ENCODE assay signal across 11 mouse cellular contexts in genomic region chr3:32471098-32471497, GRCm38 (mm10). TPM values are rescaled to one million over a fixed set of nuclear protein-coding genes. Genes with fewer than 3 reads are reported as not detected.
DNase-seq lines count a peak whose midpoint lies in the region; ATAC-seq lines count a peak whose summit lies in the region.
"Had no signal": no experiment of that assay in that cellular context is flagged by ENCODE, and none has a peak within 500 bp of the region (broad histone marks: within the 10 kb centered on the region; RNA-seq: fewer than 3 reads in every experiment).

No protein-coding gene starts in this region.

- no peak overlapping the region for H3K27ac ChIP-seq in forebrain, embryonic 10.5 days
- H3K27ac ChIP-seq in forebrain, embryonic 12.5 days = no peak overlapping the region
- no peak overlapping the region for H3K27ac ChIP-seq in neural tube, embryonic 14.5 days (ENCODE audit: low read depth, low read length)
- H3K27ac ChIP-seq in limb, embryonic 13.5 days = peak overlapping the region; percentile 55; the same call in 1 of the 2 replicates
- H3K27ac ChIP-seq: liver, embryonic 13.5 days had no signal

- no peaks in the 10 kb centered on the region for H3K4me1 ChIP-seq in forebrain, embryonic 10.5 days
- no peaks in the 10 kb centered on the region; the same call in 1 of the 2 replicates for H3K4me1 ChIP-seq in forebrain, embryonic 12.5 days
- no peaks in the 10 kb centered on the region for H3K4me1 ChIP-seq in neural tube, embryonic 14.5 days (ENCODE audit: control insufficient read depth, insufficient read depth, low read length)
- H3K4me1 ChIP-seq in limb, embryonic 13.5 days = peaks cover 34% of the 10 kb centered on the region
- H3K4me1 ChIP-seq: liver, embryonic 13.5 days had no signal

- WGBS in forebrain, embryonic 10.5 days = 89% methylated on average over 6 of the region's 6 CpGs
- 90% methylated on average over 6 of the region's 6 CpGs for WGBS in forebrain, embryonic 12.5 days
- 77% methylated on average over 6 of the region's 6 CpGs for WGBS in neural tube, embryonic 14.5 days
- WGBS in limb, embryonic 13.5 days = 32% methylated on average over 6 of the region's 6 CpGs

- peak; percentile 0 for DNase-seq in forebrain, embryonic 10.5 days (ENCODE audit: extremely low spot score, low spot score)
- no peak for DNase-seq in neural tube, embryonic 10.5 days (ENCODE audit: extremely low spot score, low spot score)
- DNase-seq in spleen, adult 12 weeks (ENCODE audit: low spot score) = no peak
- DNase-seq: heart, postnatal 36 days; liver, embryonic 13.5 days had no signal

- no peak overlapping the region for H3K4me3 ChIP-seq in forebrain, embryonic 10.5 days
- no peak overlapping the region for H3K4me3 ChIP-seq in forebrain, embryonic 12.5 days (replicated peaks)
- H3K4me3 ChIP-seq in neural tube, embryonic 14.5 days (ENCODE audit: low read depth, low read length) = no peak overlapping the region
- no peak overlapping the region for H3K4me3 ChIP-seq in limb, embryonic 13.5 days
- H3K4me3 ChIP-seq: liver, embryonic 13.5 days had no signal

- no peak overlapping the region for H3K4me2 ChIP-seq in forebrain, embryonic 12.5 days
- no peak overlapping the region for H3K4me2 ChIP-seq in neural tube, embryonic 14.5 days (ENCODE audit: low read depth, low read length)
- H3K4me2 ChIP-seq in limb, embryonic 13.5 days (replicated peaks) = no peak overlapping the region
- H3K4me2 ChIP-seq: liver, embryonic 13.5 days had no signal

- no peak overlapping the region for H3K9ac ChIP-seq in forebrain, embryonic 12.5 days
- no peak overlapping the region for H3K9ac ChIP-seq in neural tube, embryonic 14.5 days (replicated peaks; ENCODE audit: low read depth, low read length)
- no peak overlapping the region for H3K9ac ChIP-seq in limb, embryonic 13.5 days
- H3K9ac ChIP-seq: liver, embryonic 13.5 days had no signal

- H3K9me3 ChIP-seq in forebrain, embryonic 10.5 days = no peaks in the 10 kb centered on the region
- H3K9me3 ChIP-seq in forebrain, embryonic 12.5 days = no peaks in the 10 kb centered on the region
- no peaks in the 10 kb centered on the region for H3K9me3 ChIP-seq in neural tube, embryonic 14.5 days (ENCODE audit: control insufficient read depth, low read length)
- H3K9me3 ChIP-seq in limb, embryonic 13.5 days = no peaks in the 10 kb centered on the region
- H3K9me3 ChIP-seq: liver, embryonic 13.5 days had no signal

- H3K27me3 ChIP-seq in forebrain, embryonic 10.5 days (ENCODE audit: poor library complexity, severe bottlenecking) = no peaks in the 10 kb centered on the region
- no peaks in the 10 kb centered on the region for H3K27me3 ChIP-seq in forebrain, embryonic 12.5 days
- no peaks in the 10 kb centered on the region for H3K27me3 ChIP-seq in neural tube, embryonic 14.5 days (ENCODE audit: control insufficient read depth, insufficient read depth, low read length)
- H3K27me3 ChIP-seq in limb, embryonic 13.5 days = no peaks in the 10 kb centered on the region
- H3K27me3 ChIP-seq: liver, embryonic 13.5 days had no signal

- no peaks in the 10 kb centered on the region for H3K36me3 ChIP-seq in forebrain, embryonic 10.5 days (replicated peaks)
- no peaks in the 10 kb centered on the region for H3K36me3 ChIP-seq in forebrain, embryonic 12.5 days (replicated peaks)
- no peaks in the 10 kb centered on the region for H3K36me3 ChIP-seq in neural tube, embryonic 14.5 days (ENCODE audit: control insufficient read depth, insufficient read depth, low read length)
- 0 out of 2 replicates have a peak, but pooled peaks cover 12% of the 10 kb centered on the region for H3K36me3 ChIP-seq in limb, embryonic 13.5 days
- H3K36me3 ChIP-seq: liver, embryonic 13.5 days had no signal

- ATAC-seq in forebrain, embryonic 12.5 days (ENCODE audit: low FRiP score) = no peak
- peak; percentile 26; the same call in 1 of the 2 replicates for ATAC-seq in neural tube, embryonic 14.5 days (ENCODE audit: low read depth)
- ATAC-seq in limb, embryonic 13.5 days (ENCODE audit: low FRiP score, low read depth) = peak; percentile 42; the same call in 1 of the 2 replicates
- ATAC-seq in cerebellum, adult (ENCODE audit: insufficient number of reproducible peaks, low FRiP score, low TSS enrichment) = no peak
- no peak for ATAC-seq in activated CD4-positive, CD25-positive, alpha-beta regulatory T cell, adult 4 months

RNA-seq across cellular contexts. Expression of gene Kcnmb3, which starts 20.9 kb away (rescaled TPM):
- polyA plus RNA-seq in forebrain, embryonic 10.5 days (2016; fragmentation: Nextera tagmentation; extraction: Ambion mirVana) = 0.16 TPM in 1 of 2 replicates, not detected in the other
- 0.22 TPM in 1 of 2 replicates, not detected in the other for polyA plus RNA-seq in forebrain, embryonic 12.5 days (2016; fragmentation: Nextera tagmentation; extraction: Ambion mirVana)
- polyA plus RNA-seq in neural tube, embryonic 14.5 days (2014; fragmentation: Nextera tagmentation; extraction: Ambion mirVana) = 0.16 TPM in 1 of 2 replicates, not detected in the other
- 0.10 TPM in 1 of 2 replicates, not detected in the other for polyA plus RNA-seq in limb, embryonic 13.5 days (2015; fragmentation: Nextera tagmentation; extraction: Ambion mirVana)
- under 1 TPM; 0.46 to 0.52 TPM for polyA plus RNA-seq in activated CD4-positive, CD25-positive, alpha-beta regulatory T cell, adult 4 months (2017; shearing (Covaris generic))
- polyA plus RNA-seq: liver, embryonic 13.5 days; neural tube, embryonic 11.5 days had no signal

RNA-seq across cellular contexts. Expression of gene Zfp639, which starts 39.0 kb away (rescaled TPM):
- polyA plus RNA-seq in forebrain, embryonic 10.5 days (2016; fragmentation: Nextera tagmentation; extraction: Ambion mirVana) = 45.2 and 46.5 TPM in 2 replicates
- 43.3 and 46.5 TPM in 2 replicates for polyA plus RNA-seq in forebrain, embryonic 12.5 days (2016; fragmentation: Nextera tagmentation; extraction: Ambion mirVana)
- 44.9 and 47.2 TPM in 2 replicates for polyA plus RNA-seq in neural tube, embryonic 14.5 days (2014; fragmentation: Nextera tagmentation; extraction: Ambion mirVana)
- 40.7 and 42.2 TPM in 2 replicates for polyA plus RNA-seq in limb, embryonic 13.5 days (2015; fragmentation: Nextera tagmentation; extraction: Ambion mirVana)
- polyA plus RNA-seq in activated CD4-positive, CD25-positive, alpha-beta regulatory T cell, adult 4 months (2017; shearing (Covaris generic)) = 10 to 100 TPM; 24.1 to 26.4 TPM

RNA-seq across cellular contexts. Expression of gene Mfn1, which starts 58.2 kb away (rescaled TPM):
- 27.2 and 29.6 TPM in 2 replicates for polyA plus RNA-seq in forebrain, embryonic 10.5 days (2016; fragmentation: Nextera tagmentation; extraction: Ambion mirVana)
- polyA plus RNA-seq in forebrain, embryonic 12.5 days (2016; fragmentation: Nextera tagmentation; extraction: Ambion mirVana) = 47.9 and 48.0 TPM in 2 replicates
- 44.1 and 51.9 TPM in 2 replicates for polyA plus RNA-seq in neural tube, embryonic 14.5 days (2014; fragmentation: Nextera tagmentation; extraction: Ambion mirVana)
- polyA plus RNA-seq in limb, embryonic 13.5 days (2015; fragmentation: Nextera tagmentation; extraction: Ambion mirVana) = 31.8 and 34.9 TPM in 2 replicates
- polyA plus RNA-seq in activated CD4-positive, CD25-positive, alpha-beta regulatory T cell, adult 4 months (2017; shearing (Covaris generic)) = 1 to 10 TPM; 6.1 to 9.9 TPM

Comparison
In these comparisons a context has a peak if more than half of its experiments do, and no peak if none do; other contexts are left out.
1. ATAC-seq: peak in neural tube, embryonic 14.5 days (single experiment) and limb, embryonic 13.5 days (single experiment); none in forebrain, embryonic 12.5 days (single experiment), cerebellum, adult (single experiment) and activated CD4-positive, CD25-positive, alpha-beta regulatory T cell, adult 4 months (single experiment).